Mouse (Mus musculus): ENCODE measurements around the gene Galnt4.

Galnt4 gene

GRCm38 (mm10) chr10:99115471-99116236 lies 7.7 kb downstream of the Galnt4 start:
- DNase-seq, result no peak

- DNase-seq, result no peak
Observed at GRCm38 (mm10) chr10:99116237-99116632, 8.3 kb downstream of the Galnt4 start.

- no peak for DNase-seq
Observed at GRCm38 (mm10) chr10:99116650-99117615, 9.0 kb downstream of the Galnt4 start.

- no peak for DNase-seq
Observed at GRCm38 (mm10) chr10:99117876-99118275, 9.9 kb downstream of the Galnt4 start.

- no peak for DNase-seq
Observed at GRCm38 (mm10) chr10:99118697-99119096, 10.7 kb downstream of the Galnt4 start.

- DNase-seq, result no peak
Observed at GRCm38 (mm10) chr10:99119471-99119870, 11.5 kb downstream of the Galnt4 start.

GRCm38 (mm10) chr10:99126225-99126624 lies 18.3 kb downstream of the Galnt4 start, which contains the start of gene Phxr2:
Gene Phxr2 (minus strand): TSS chr10:99126325.
- no peak for DNase-seq

GRCm38 (mm10) chr10:99126954-99127353 lies 19.0 kb downstream of the Galnt4 start:
- no peak for DNase-seq

GRCm38 (mm10) chr10:99127691-99128261 lies 19.8 kb downstream of the Galnt4 start:
- no peak for DNase-seq

GRCm38 (mm10) chr10:99130611-99131010 lies 22.7 kb downstream of the Galnt4 start:
- DNase-seq, result no peak

GRCm38 (mm10) chr10:99131298-99131697 lies 23.3 kb downstream of the Galnt4 start:
- no peak for DNase-seq

GRCm38 (mm10) chr10:99132189-99132588 lies 24.2 kb downstream of the Galnt4 start:
- DNase-seq, result no peak

GRCm38 (mm10) chr10:99132595-99133272 lies 24.8 kb downstream of the Galnt4 start:
- DNase-seq, result no peak

GRCm38 (mm10) chr10:99133321-99133875 lies 25.4 kb downstream of the Galnt4 start:
- DNase-seq, result no peak

- no peak for DNase-seq
Observed at GRCm38 (mm10) chr10:99136337-99136736, 28.4 kb downstream of the Galnt4 start.

- no peak for DNase-seq
Observed at GRCm38 (mm10) chr10:99145611-99146010, 37.7 kb downstream of the Galnt4 start.

- DNase-seq, result no peak
Observed at GRCm38 (mm10) chr10:99146596-99146995, 38.6 kb downstream of the Galnt4 start.

GRCm38 (mm10) chr10:99150016-99150415 lies 42.1 kb downstream of the Galnt4 start:
- DNase-seq, result no peak

- DNase-seq, result no peak
Observed at GRCm38 (mm10) chr10:99151580-99151979, 43.6 kb downstream of the Galnt4 start.

GRCm38 (mm10) chr10:99152063-99152462 lies 44.1 kb downstream of the Galnt4 start:
- DNase-seq, result no peak

- no peak for DNase-seq
Observed at GRCm38 (mm10) chr10:99154635-99155034, 46.7 kb downstream of the Galnt4 start.

- no peak for DNase-seq
Observed at GRCm38 (mm10) chr10:99156808-99157207, 48.8 kb downstream of the Galnt4 start.
